Mouse (Mus musculus): ENCODE data around the gene Bcorl1. TPM values are rescaled to one million over a fixed set of nuclear protein-coding genes. Genes with fewer than 3 reads are reported as not detected.

Bcorl1 gene
- total RNA-seq (2021), result 10 to 100 TPM in 1 of 2 experiments, 1 to 10 TPM in 1; 9.8 to 11.2 TPM
- long read RNA-seq, experiment 1, partial matches to known transcripts, result 0 of 3 reads
- long read RNA-seq, experiment 1, other reads (novel, unspliced or antisense), result 3 of 3 reads
- long read RNA-seq, experiment 2, result 0 reads

DNA sequence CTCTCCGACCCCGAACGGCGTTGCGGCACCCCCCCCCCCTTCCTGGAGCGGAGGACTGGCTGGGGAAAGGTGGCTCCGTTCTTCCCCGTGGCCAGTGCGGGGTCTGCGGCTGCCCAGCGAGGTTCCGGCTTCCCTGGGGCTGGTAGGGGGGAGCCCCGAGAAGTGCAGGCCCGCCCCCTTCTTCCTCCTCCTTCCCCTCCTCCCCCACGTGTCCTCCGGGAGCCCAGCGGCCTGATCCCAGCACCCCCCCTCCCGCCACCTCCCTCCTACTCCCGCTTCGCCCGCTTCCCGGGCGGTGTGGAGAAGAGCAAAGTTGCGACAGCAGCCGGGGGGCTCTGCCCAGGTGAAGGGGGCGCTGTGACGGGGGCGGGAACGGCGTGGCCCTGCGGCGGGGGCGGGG, at the start of gene Bcorl1:
TSS of gene Bcorl1 (plus strand) at position 218 of the 400 bp plus-strand sequence.
- peak; percentile 68 to 77 for DNase-seq

GRCm38 (mm10) chrX:48291413-48291812, 49.7 kb upstream of the Bcorl1 start:
- no peak for DNase-seq

GRCm38 (mm10) chrX:48305356-48305755, 35.8 kb upstream of the Bcorl1 start:
- no peak for DNase-seq

DNA sequence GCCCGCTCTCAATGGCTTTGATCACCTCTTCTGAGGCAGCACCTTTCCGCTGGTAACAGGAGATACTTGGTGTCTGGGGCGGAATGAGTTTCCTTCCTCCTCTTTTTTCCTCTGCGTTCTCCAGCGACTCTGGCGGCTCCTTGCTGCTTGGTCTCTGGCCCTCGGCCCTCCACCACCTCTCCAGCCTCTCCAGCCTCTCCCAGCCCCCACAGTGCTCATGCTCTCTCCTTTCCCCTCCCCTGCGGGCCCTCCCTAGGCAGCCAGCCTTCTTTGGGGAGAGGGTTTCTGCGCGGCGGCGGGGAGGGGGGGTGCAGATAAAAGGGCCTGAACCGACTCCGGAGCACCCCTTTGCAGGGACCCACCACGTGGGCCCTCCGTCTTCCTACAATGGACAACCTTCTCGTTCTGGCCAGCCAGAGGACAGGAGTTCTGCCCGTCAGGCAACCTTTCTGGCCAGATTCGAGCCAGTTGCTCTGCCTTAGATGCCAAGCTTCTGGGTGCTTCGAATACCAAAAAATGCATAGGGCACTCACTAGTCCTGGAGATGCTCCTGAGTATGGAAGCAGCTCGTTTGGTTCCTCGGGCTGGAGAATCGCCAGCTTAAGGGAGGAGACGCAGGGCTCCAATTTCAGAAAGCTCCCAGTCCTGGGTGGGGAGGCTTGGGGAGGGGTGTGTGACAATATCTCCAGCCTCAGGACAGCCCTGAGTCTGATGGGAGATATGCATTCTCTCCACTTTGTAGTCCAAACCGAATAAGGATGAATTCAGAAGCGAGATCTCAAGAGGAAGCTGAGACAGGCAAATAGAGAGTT, 30.2 kb upstream of the Bcorl1 start:
- DNase-seq, result no peak

DNA sequence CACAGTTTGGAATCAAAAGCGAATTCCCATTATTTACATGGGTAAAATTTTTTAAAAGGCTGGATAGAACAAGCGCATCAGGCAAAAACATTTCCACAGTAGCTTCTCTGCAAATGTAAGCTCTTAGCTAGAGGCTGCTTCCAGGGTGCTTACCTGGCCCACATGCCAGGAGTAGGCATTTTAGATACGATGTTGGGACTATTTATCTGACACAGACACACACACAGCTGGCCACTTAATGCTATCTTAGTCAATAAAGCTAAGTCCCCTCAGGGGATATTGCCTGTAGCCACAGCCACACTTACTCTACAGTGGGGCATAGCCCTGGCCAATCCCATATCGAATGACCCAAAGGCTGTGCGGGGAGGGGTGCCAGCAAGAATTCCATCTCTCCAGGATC, 29.4 kb upstream of the Bcorl1 start:
- DNase-seq, result no peak

DNA sequence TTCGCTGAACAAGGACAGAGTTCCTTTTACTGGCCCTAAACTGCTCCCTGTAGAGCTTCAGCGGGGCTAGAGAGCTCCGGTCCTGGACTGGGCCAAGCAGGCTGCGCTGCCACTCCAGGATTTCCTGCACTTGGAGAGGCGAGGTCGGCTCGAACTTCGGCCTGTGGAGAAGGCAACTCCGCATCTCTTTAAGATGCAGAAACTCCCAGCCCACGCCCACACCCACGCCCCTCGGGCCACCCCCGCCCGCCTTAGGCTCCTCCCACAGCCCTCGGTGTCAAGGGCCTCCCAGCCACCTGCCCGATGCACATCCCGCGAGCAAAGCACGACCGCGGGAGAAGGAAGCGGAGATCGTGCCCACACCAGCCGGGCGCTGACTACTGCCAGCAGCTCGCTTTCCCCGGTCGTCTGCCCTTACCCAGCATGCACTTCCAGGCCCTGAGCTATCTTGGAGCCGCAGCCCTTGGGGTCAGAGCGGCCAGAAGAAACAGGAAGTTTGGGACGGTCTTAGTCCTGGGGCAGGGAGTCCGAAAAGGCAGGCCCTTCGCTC, 26.6 kb upstream of the Bcorl1 start:
- peak; percentile 89 to 91 for DNase-seq

- no peak for DNase-seq
Observed at GRCm38 (mm10) chrX:48317444-48317843, 23.7 kb upstream of the Bcorl1 start.

DNA sequence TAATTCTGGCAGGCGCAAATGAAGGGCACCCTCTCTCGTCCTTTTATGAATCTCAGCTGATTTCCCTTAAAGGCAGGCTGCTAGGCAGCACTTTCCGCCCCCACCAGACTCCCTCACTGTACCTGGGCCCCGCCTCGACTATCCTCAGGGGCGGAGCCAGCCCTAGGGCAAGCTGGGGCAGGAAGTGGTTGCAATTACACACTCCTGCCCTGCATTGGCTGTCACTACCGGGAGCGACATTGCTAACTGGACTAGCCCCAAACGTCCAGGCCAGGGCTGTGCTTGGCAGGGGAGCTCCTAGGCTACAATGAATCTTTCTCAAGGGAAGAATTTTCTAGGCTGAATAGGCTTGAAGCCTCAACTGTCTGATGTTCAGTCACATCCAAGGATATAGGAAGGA, 23.0 kb upstream of the Bcorl1 start:
- peak; percentile 7 to 15 for DNase-seq

DNA sequence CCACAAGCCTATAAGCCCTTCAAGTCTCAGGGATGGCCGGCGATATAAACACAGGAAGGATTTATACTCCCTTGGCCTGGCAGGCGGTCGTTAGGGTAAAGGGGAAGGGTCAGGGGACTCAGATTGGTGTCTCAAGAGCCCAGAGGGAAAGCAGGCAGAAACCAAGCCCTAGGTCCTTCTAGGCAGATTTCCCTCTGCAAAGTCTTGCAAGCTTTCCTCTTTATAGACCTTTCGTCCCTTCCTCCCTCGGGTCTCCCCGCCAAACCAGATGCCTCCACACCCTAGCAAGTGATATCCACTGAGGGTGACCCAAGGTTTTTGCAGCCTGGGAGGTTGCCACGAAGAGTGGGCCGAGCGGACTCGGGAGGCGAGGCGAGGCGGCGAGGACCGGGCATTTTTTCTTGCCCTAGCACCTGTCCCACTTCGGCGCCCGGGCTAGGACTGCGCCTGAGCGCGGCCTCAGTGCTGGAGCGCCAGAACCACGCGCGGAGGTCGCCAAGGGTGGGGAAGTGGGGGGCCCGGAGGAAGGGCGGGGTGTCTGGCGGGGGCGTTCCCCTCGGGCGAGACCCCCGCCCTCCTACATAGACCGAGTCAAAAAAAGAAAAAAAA, 613 bp upstream of the Bcorl1 start:
- DNase-seq, result peak; percentile 25 to 40

DNA sequence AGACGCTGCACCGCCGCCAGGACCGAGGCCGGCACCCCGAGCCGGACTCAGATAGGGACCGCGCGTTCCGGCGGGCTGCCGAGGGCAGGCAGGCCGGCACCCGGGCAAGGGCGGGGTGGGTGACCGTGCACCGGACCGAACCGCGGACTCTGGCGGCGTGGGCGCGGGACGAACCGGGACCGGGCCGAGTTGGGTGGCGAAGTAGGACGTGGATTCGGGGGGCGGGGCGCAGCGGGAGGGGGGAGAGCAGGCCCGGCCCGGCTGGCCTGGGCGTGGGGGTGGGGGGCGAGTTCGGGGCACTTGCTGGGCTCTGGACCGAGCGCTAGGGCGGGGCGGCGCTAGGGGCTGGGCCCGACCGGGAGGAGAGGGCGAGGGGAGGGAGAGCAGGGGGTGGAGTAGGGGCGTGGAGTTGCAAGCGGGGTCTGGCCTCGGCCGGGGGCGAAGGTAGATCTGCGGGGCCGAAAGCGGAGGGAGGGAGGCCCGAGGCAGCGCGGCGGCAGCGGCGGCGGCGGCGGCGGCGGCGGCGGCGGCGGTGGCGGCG, 533 bp downstream of the Bcorl1 start:
- DNase-seq, result peak; percentile 81 to 84

DNA sequence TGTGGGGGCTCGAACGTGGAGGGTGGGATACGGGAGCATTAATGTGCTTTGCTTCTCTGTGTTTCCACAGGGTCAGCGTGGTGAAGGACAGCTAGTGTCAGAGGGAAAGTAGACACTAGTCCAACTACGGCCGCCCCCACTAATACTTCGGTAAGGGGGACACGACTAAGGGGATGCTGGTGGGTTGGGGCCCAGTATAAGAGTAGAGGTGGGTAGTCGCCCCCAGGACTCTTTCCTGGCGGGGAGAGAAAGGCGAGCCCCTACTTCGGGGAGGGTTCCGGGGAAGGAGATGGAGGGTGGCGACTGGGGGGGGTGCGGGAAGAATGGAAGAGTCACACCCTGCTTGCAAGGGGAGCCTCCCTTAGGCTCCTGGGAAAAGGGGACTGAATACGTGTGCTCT, 1.6 kb downstream of the Bcorl1 start:
- DNase-seq, result peak in 1 of 2 experiments; percentile 1

DNA sequence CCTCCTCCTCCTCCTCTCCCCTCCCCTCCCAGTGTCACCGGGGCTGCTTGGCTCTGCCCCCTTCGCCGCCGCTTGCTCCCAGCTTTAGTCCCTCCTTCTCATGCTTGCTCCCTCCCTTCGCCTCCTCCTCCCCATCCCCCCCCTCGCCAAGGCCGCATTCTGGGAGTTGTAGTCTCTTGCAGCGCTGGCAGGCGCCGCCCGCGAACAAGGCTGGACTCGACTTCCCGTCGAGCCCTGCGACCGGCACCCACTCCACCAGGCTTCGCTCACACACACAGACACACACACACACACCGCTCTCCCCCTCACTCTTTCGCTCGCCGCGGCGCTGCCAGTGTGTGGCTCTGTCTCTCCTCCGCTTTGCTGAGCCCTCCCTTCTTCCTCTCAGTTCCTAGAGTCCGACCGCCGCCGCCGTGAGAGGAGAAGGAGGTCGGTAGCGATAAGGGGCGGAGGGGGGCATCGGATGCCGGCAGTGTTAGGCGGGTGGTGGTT, 2.3 kb downstream of the Bcorl1 start:
- DNase-seq, result peak; percentile 90 to 92

DNA sequence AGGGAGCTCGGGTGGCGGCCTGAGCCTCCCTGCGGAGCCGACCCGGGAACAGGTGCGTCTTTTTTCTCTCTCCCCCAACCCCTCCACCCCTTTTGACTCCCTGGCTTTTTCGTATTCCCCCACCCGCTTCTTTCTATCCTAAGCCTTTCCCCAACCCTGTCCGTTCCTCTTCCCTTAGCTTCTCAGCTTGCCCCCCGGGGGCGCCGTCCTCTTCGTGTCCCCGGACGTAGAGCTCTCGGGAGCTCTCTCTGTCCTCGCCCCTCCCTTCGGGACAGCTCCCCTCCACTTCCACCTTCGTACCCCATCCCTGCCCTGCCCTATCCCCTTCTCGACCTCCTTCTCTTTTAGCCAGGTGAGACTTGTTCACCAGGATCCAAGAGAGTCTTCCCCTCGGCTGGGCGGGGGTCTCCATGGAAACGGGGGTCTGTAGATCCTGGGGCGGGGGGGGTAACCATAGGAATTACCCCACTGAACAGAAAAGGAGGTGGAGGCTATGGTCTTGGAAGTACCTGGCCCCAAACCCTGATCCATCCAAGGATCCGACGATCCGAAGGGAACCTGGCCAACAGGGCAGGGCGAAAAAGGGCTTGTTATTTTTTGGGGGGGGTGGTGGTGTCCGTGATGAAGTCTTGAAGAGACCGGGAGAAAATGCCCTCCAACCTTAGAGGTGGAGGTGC, 2.9 kb downstream of the Bcorl1 start:
- no peak for DNase-seq

DNA sequence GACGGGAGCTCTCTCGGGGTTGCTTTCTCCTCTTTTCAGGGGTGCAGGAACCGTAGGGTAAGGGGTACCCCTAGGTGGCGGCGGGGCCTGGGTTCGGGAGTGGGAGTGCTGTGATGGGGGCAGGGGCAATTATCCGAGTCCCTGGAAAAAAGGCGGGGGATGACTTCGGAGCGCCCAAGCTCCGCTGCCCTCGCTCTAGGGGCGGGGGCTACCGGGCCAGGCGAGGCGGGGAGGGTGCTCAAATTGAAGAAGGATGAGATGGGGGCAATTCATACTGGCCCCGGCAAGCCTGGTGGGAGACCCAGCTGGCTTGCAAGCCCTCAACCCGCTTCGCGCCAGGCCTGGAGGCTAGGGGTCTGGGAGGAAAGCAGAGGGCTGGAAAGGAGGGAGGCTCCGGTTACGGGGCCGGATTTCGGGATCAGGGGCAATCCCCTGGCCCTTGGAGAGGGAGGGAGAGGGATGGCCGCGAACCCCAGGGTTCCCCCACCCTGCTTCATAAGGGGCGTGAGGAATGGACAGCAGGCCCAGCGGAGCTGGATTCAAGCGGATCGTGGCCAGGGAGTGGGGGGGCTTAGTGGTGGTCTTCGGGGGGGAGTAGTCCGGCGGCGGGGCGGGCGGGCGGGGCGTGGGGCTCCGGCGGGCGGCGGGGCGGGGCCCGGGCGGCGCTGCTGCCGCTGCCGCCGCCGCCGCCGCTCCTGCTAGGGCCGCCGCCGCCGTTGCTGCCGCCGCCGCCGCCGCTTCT, 3.7 kb downstream of the Bcorl1 start:
- peak in 1 of 2 experiments; percentile 9 for DNase-seq

GRCm38 (mm10) chrX:48345385-48345932, 4.3 kb downstream of the Bcorl1 start:
- peak; percentile 36 to 51 for DNase-seq

DNA sequence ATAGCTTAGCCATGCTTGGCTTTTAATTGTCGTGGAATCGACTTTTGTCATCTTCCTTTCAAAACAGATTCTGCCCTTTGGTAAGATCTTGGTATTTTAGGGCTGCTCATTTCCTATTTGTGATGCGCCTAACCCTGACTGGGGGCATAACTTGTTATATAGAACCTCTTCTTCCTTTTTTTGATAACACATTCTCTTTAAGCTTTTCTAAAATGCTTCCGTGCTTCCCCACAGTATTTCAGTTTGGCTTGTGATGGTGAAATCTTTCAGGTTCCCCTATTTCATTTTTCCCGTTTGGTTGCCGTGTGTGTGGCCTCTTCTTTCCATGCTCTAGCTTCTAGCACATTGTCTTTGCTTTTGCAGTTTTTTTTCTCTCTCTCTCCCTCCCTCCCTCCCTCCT, 14.2 kb downstream of the Bcorl1 start:
- DNase-seq, result no peak

DNA sequence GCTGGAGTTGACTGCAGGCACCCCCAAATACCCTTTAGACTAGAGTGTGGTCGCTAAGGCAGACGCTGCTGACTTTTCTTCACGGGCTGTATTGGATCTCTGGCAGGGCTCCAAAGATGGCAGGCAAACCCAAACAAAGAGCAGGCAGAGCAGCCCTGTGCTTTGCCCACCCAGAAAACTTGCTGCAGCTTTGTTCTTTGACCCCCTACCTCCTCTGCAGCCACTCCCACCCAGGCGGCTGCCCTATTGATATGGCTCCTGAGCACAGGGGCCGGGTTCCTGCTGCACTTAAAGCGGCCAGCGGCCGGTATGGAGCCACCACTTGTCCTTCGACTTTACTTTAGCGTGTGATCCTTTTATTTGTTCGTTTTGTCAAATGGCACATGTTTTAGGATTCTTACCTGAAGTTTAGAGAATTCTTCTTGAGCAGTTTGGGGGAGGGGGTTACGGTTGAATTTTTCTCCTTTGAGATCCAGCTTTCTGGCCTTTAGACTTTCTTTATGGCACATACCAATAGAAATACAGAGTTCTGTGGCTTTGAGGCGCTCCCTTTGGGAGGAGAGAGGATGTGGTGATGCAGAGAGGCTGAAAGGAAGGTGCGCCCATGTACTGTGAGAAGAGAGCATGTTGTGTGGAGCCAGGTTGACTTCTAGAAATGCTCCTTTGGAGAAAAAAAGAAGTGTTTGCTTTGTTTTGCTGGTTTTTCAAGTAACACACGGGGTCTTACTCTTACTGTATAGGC, 24.8 kb downstream of the Bcorl1 start:
- no peak for DNase-seq

DNA sequence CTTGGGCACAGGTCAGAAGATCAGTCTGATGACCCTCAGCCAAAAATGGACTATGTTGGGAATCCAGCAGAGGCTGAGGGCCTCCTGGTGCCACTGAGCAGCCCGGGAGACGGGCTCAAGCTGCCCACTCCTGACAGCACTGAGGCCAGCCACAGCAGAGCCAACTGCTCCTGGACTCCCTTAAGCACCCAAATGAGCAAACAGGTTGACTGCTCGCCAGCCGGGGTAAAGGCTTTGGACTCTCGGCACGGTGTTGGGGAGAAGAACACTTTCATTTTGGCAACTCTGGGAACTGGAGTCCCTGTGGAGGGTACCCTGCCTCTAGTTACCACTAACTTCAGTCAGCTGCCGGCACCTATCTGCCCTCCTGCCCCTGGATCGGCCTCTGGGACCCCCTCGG, 26.7 kb downstream of the Bcorl1 start:
- peak in 1 of 2 experiments; percentile 35 for DNase-seq

DNA sequence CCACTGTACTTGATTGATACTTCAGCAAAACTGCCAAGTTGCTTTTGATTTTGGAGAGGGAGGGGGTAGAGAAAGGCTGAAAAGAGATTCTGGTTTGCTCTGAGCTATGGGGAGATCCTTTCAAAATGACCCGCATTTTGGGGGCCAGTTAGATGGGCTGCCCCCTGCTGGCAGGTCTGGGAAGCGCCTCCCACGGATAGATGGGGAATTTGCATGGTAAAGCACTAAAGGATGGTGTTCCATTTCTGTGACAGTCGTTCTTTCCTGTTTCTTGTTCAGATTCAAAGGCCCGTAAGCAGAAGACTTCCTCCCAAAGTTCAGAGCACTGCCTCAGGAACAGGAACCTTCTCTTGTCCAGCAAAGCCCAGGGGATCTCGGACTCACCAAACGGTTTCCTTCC, 42.5 kb downstream of the Bcorl1 start:
- peak; percentile 53 to 67 for DNase-seq

GRCm38 (mm10) chrX:48385927-48386326, 44.8 kb downstream of the Bcorl1 start:
- no peak for DNase-seq

Measured in adrenal gland, postnatal 36 days (tissue).